Mouse (Mus musculus): ENCODE measurements around the gene Macf1.

- TF ChIP-seq CTCF (IDR thresholded peaks at IDR 0.05; ENCODE audit: low read depth, low read length) (no peak), TAL1 (conservative IDR thresholded peaks at IDR 0.05; ENCODE audit: low read depth, low read length) (no peak), GATA1 (IDR thresholded peaks at IDR 0.05; ENCODE audit: borderline replicate concordance, low read length) (no peak)
Observed at GRCm38 (mm10) chr4:123665681-123666278, 18.4 kb downstream of the Macf1 start.
